Mouse (Mus musculus) CH12.LX (cell line): ENCODE results near the gene Sept1. TPM values are rescaled to one million over a fixed set of nuclear protein-coding genes. Genes with fewer than 3 reads are reported as not detected.

Experiments
- DNase-seq: peaks from one replicate; pipeline ENCODE4 v3.0.0-alpha.2; 2013; ENCODE audit errors: extremely low read depth
- H3K27ac ChIP-seq: 2 replicates; pipeline ENCODE4 v1.5.1; 2012; ENCODE audit warnings: low read depth, mild to moderate bottlenecking, control low read depth, moderate library complexity; ENCODE audit not compliant: insufficient read depth
- H3K27me3 ChIP-seq: replicated peaks from 2 replicates; pipeline ENCODE3; 2012; ENCODE audit warnings: inconsistent platforms
- H3K36me3 ChIP-seq, 2 experiments: replicated peaks in 1 of 2; 2 replicates each; pipeline versions ENCODE3 to v1.6.1; 2012; ENCODE audit warnings: inconsistent platforms in 1 of 2, low read length in 1 of 2, mild to moderate bottlenecking in 1 of 2, mixed read lengths in 1 of 2, moderate library complexity in 1 of 2; ENCODE audit not compliant: control insufficient read depth in 1 of 2, insufficient read depth in 1 of 2
- H3K4me1 ChIP-seq, 2 experiments: 2 replicates each; pipeline ENCODE4 v1.6.1; 2012; ENCODE audit warnings: inconsistent platforms in 1 of 2, moderate library complexity in 1 of 2; ENCODE audit not compliant: insufficient read depth in 2 of 2, control insufficient read depth in 1 of 2
- H3K4me2 ChIP-seq: 2 replicates; pipeline ENCODE4 v1.6.1; 2012; ENCODE audit warnings: low read depth, mild to moderate bottlenecking, control low read depth; ENCODE audit not compliant: poor library complexity, insufficient read depth, severe bottlenecking
- H3K4me3 ChIP-seq, 3 experiments: fragments of 150-350 bp in 1 of 3; sonication (generic) in 1 of 3; replicated peaks in 1 of 3; 2 replicates each; pipeline versions ENCODE3 to v1.5.1; 2011 to 2012; ENCODE audit warnings: low read depth in 2 of 3, low read length in 2 of 3, mild to moderate bottlenecking in 2 of 3, moderate library complexity in 2 of 3, control low read depth in 1 of 3, improper control_type of control experiment in 1 of 3, inconsistent platforms in 1 of 3, mixed read lengths in 1 of 3; ENCODE audit not compliant: poor library complexity in 1 of 3
- H3K79me2 ChIP-seq: replicated peaks from 2 replicates; pipeline ENCODE4 v1.6.1; 2012; ENCODE audit warnings: mild to moderate bottlenecking, moderate library complexity; ENCODE audit not compliant: control insufficient read depth, poor library complexity, insufficient read depth, severe bottlenecking; ENCODE audit errors: extremely low read depth
- H3K9ac ChIP-seq: 2 replicates; pipeline ENCODE4 v1.6.1; 2012; ENCODE audit warnings: low read depth, mild to moderate bottlenecking, control low read depth, moderate library complexity; ENCODE audit not compliant: insufficient read depth
- H3K9me3 ChIP-seq: replicated peaks from 2 replicates; pipeline ENCODE3; 2012; ENCODE audit warnings: low read length, inconsistent platforms, mixed read lengths
- BHLHE40 ChIP-seq: IDR thresholded peaks from 2 replicates; pipeline ENCODE4 v1.6.1; 2011; ENCODE audit warnings: mild to moderate bottlenecking, low read depth, low read length, improper control_type of control experiment
- CHD1 ChIP-seq: IDR thresholded peaks from 2 replicates; pipeline ENCODE4 v1.6.1; 2012; ENCODE audit warnings: low read depth, low read length, improper control_type of control experiment, inconsistent platforms
- CHD2 ChIP-seq: IDR thresholded peaks from 2 replicates; pipeline ENCODE4 v1.6.1; 2011; ENCODE audit warnings: low read length, improper control_type of control experiment
- CTCF ChIP-seq, 2 experiments: IDR thresholded peaks in 1 of 2; conservative IDR thresholded peaks in 1 of 2; 2 replicates each; pipeline ENCODE4 v1.5.1; 2011 to 2012; ENCODE audit warnings: low read depth in 2 of 2, low read length in 2 of 2, improper control_type of control experiment in 1 of 2, inconsistent platforms in 1 of 2, mild to moderate bottlenecking in 1 of 2, moderate library complexity in 1 of 2
- E2F4 ChIP-seq: IDR thresholded peaks from 2 replicates; pipeline ENCODE4 v1.6.1; 2011; ENCODE audit warnings: low read depth, low read length, improper control_type of control experiment; ENCODE audit not compliant: insufficient replicate concordance
- ELF1 ChIP-seq: IDR thresholded peaks from 2 replicates; pipeline ENCODE4 v1.6.1; 2014; ENCODE audit warnings: low read depth, mild to moderate bottlenecking, inconsistent platforms, low read length, improper control_type of control experiment
- ETS1 ChIP-seq: conservative IDR thresholded peaks from 2 replicates; pipeline ENCODE4 v1.6.1; 2012; ENCODE audit warnings: low read depth, mild to moderate bottlenecking, inconsistent platforms, low read length, improper control_type of control experiment, moderate library complexity
- HCFC1 ChIP-seq: IDR thresholded peaks from 2 replicates; pipeline ENCODE4 v1.6.1; 2012; ENCODE audit warnings: low read depth, mild to moderate bottlenecking, inconsistent platforms, low read length, improper control_type of control experiment
- IRF4 ChIP-seq: IDR thresholded peaks from 2 replicates; pipeline ENCODE4 v1.6.1; 2014; ENCODE audit warnings: low read depth, mild to moderate bottlenecking, inconsistent platforms, low read length, improper control_type of control experiment
- JUN ChIP-seq: IDR thresholded peaks from 2 replicates; pipeline ENCODE4 v1.6.1; 2011; ENCODE audit warnings: low read depth, mild to moderate bottlenecking, low read length, improper control_type of control experiment, moderate library complexity; ENCODE audit not compliant: insufficient read depth
- KAT2A ChIP-seq: IDR thresholded peaks from 2 replicates; pipeline ENCODE4 v1.6.1; 2012; ENCODE audit warnings: low read length, improper control_type of control experiment, inconsistent platforms; ENCODE audit not compliant: insufficient replicate concordance
- MAX ChIP-seq: IDR thresholded peaks from 2 replicates; pipeline ENCODE4 v1.6.1; 2011; ENCODE audit warnings: low read length, improper control_type of control experiment
- MAZ ChIP-seq: IDR thresholded peaks from 2 replicates; pipeline ENCODE4 v1.6.1; 2012; ENCODE audit warnings: low read depth, mild to moderate bottlenecking, inconsistent platforms, low read length, improper control_type of control experiment, moderate library complexity
- MEF2A ChIP-seq: IDR thresholded peaks from 2 replicates; pipeline ENCODE4 v1.6.1; 2014; ENCODE audit warnings: low read depth, mild to moderate bottlenecking, inconsistent platforms, low read length, improper control_type of control experiment, borderline replicate concordance
- MXI1 ChIP-seq: IDR thresholded peaks from 2 replicates; pipeline ENCODE4 v1.6.1; 2011; ENCODE audit warnings: mild to moderate bottlenecking, low read depth, low read length, improper control_type of control experiment
- MYC ChIP-seq: IDR thresholded peaks from 2 replicates; pipeline ENCODE4 v1.6.1; 2011; ENCODE audit warnings: low read depth, mild to moderate bottlenecking, improper control_type of control experiment, low read length
- NELFE ChIP-seq: IDR thresholded peaks from 2 replicates; pipeline ENCODE4 v1.6.1; 2011; ENCODE audit warnings: low read depth, low read length, improper control_type of control experiment
- NRF1 ChIP-seq: IDR thresholded peaks from 2 replicates; pipeline ENCODE4 v1.6.1; 2014; ENCODE audit warnings: low read depth, mild to moderate bottlenecking, inconsistent platforms, low read length, improper control_type of control experiment, moderate library complexity
- PAX5 ChIP-seq: IDR thresholded peaks from 2 replicates; pipeline ENCODE4 v1.6.1; 2012; ENCODE audit warnings: low read length, inconsistent platforms, mixed read lengths
- POLR2A ChIP-seq: IDR thresholded peaks from 2 replicates; pipeline ENCODE4 v1.6.1; 2011; ENCODE audit warnings: low read depth, mild to moderate bottlenecking, improper control_type of control experiment, low read length
- POLR2AphosphoS2 ChIP-seq: IDR thresholded peaks from 2 replicates; pipeline ENCODE4 v1.6.1; 2011; ENCODE audit warnings: low read depth, low read length, improper control_type of control experiment
- RAD21 ChIP-seq: IDR thresholded peaks from 2 replicates; pipeline ENCODE4 v1.6.1; 2011; ENCODE audit warnings: low read depth, mild to moderate bottlenecking, low read length, improper control_type of control experiment, moderate library complexity
- RCOR1 ChIP-seq: conservative IDR thresholded peaks from 2 replicates; pipeline ENCODE4 v1.6.1; 2012; ENCODE audit warnings: low read depth, mild to moderate bottlenecking, inconsistent platforms, low read length, improper control_type of control experiment
- SIN3A ChIP-seq: IDR thresholded peaks from 2 replicates; pipeline ENCODE4 v1.6.1; 2012; ENCODE audit warnings: low read length, improper control_type of control experiment, inconsistent platforms
- SMC3 ChIP-seq: IDR thresholded peaks from 2 replicates; pipeline ENCODE4 v1.6.1; 2011; ENCODE audit warnings: low read depth, low read length, improper control_type of control experiment
- TBP ChIP-seq: conservative IDR thresholded peaks from 2 replicates; pipeline ENCODE4 v1.6.1; 2011; ENCODE audit warnings: low read depth, low read length, improper control_type of control experiment
- TCF12 ChIP-seq: IDR thresholded peaks from 2 replicates; pipeline ENCODE4 v1.6.1; 2014; ENCODE audit warnings: low read depth, mild to moderate bottlenecking, inconsistent platforms, low read length, improper control_type of control experiment
- UBTF ChIP-seq: IDR thresholded peaks from 2 replicates; pipeline ENCODE4 v1.6.1; 2012; ENCODE audit warnings: low read depth, mild to moderate bottlenecking, inconsistent platforms, low read length, improper control_type of control experiment, moderate library complexity
- USF2 ChIP-seq: conservative IDR thresholded peaks from 2 replicates; pipeline ENCODE4 v1.6.1; 2011; ENCODE audit warnings: low read depth, low read length, improper control_type of control experiment
- ZC3H11A ChIP-seq: IDR thresholded peaks from 2 replicates; pipeline ENCODE4 v1.6.1; 2012; ENCODE audit warnings: low read depth, mild to moderate bottlenecking, inconsistent platforms, low read length, improper control_type of control experiment
- ZKSCAN1 ChIP-seq: IDR thresholded peaks from 2 replicates; pipeline ENCODE4 v1.6.1; 2012; ENCODE audit warnings: low read depth, inconsistent platforms, low read length, improper control_type of control experiment, borderline replicate concordance
- ZMIZ1 ChIP-seq: IDR thresholded peaks from 2 replicates; pipeline ENCODE4 v1.6.1; 2012; ENCODE audit warnings: low read depth, mild to moderate bottlenecking, inconsistent platforms, low read length, improper control_type of control experiment
- ZNF384 ChIP-seq: IDR thresholded peaks from 2 replicates; pipeline ENCODE4 v1.6.1; 2012; ENCODE audit warnings: low read depth, low read length, improper control_type of control experiment, inconsistent platforms
- dilution Hi-C: fragments of 300-500 bp; cut with MboI; formaldehyde crosslinking; loops from 2 replicates; pipeline ENCODE4 v1.14.3; 2020; ENCODE audit warnings: low sequenced_read_pairs; ENCODE audit not compliant: extremely low pct_unique_long_range_greater_than_20kb, extremely low pct_ligation_motif_present
- in situ Hi-C: fragments of 300-500 bp; cut with MboI; formaldehyde crosslinking; loops from 3 replicates; pipeline ENCODE4 v1.14.3; 2019; ENCODE audit warnings: low sequenced_read_pairs, low pct_ligation_motif_present, low pct_unique_long_range_greater_than_20kb, mixed read lengths
- polyA plus RNA-seq: library from polyadenylated mRNA; unstranded; fragments of >175 nt; gene quantifications from 2 replicates; pipeline ENCODE4 v1.2.1, GENCODE M21; 2012; ENCODE audit warnings: low read depth; ENCODE audit not compliant: insufficient read length
- total RNA-seq, 2 experiments: library from RNA; depleted of rRNA; stranded (reverse); fragments of 300-350 nt in 1 of 2; fragments of >200 nt in 1 of 2; gene quantifications; 2 replicates each; pipeline ENCODE4 v1.2.3; 2012 to 2014

The Sept1 gene
- total and polyA plus RNA-seq, 3 experiments: 42.7 to 171 (median 92.3) TPM

DNA sequence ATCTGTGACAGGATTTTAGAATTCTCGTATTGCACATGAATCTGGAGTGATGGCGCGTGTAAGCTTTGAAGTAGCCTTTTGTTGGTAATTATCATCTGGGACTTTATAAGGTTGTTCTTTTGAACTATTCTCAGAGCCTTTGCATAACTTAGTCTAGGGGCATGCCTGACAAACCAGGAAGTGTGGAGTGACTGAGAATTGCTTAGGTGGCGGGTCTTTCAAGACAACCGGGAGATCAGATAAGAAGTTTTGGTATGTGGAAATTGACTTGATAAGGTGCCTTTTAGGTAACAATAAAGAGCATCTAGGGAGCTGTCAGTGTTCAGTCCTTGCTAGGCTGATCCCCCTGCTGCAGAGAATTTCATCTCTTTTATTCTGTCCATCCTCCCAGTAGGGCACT is 66.4 kb downstream of the Sept1 start:
- Histone ChIP-seq H3K27ac (peak overlapping the region; percentile 100), H3K79me2 (no peaks in the 10 kb centered on the region), H3K4me2 (peak overlapping the region; percentile 39; the same call in 1 of the 2 replicates), H3K9me3 (peaks cover 22% of the 10 kb centered on the region), H3K4me3 (no peak overlapping the region), H3K9ac (0 out of 2 replicates have a peak overlapping the region, but pooled peaks have one; percentile 37), H3K27me3 (no peaks in the 10 kb centered on the region), H3K4me1 (peaks cover 10 to 31% of the 10 kb centered on the region in 2 experiments), H3K36me3 (peaks cover 16 to 48% of the 10 kb centered on the region in 2 experiments)
- dilution Hi-C loops (no loop called here), in situ Hi-C loops (no loop called here)
- no peak for DNase-seq
- TF ChIP-seq ZKSCAN1 (no peak), SIN3A (0 out of 2 replicates have a peak, but pooled peaks have one; percentile 28), CHD1 (no peak), MAZ (no peak), BHLHE40 (no peak), USF2 (no peak), ETS1 (no peak), ZMIZ1 (0 out of 2 replicates have a peak, but pooled peaks have one; percentile 14), RAD21 (no peak), RCOR1 (no peak), E2F4 (no peak), NRF1 (no peak), TBP (no peak), PAX5 (no peak), HCFC1 (no peak), MEF2A (no peak), KAT2A (no peak), MXI1 (no peak), NELFE (no peak), POLR2AphosphoS2 (no peak), ZNF384 (no peak), ELF1 (peak; percentile 77), CTCF (conservative IDR thresholded peaks at IDR 0.05 in 1 of 2, IDR thresholded peaks at IDR 0.05 in 1 of 2; ENCODE audit: low read depth in 2 of 2, low read length in 2 of 2) (no peak), ZC3H11A (no peak), MYC (no peak), CHD2 (peak; percentile 1; the same call in 1 of the 2 replicates), UBTF (no peak), MAX (no peak), TCF12 (no peak), SMC3 (no peak), IRF4 (no peak), POLR2A (no peak), JUN (no peak)
